Mouse (Mus musculus): ENCODE measurements at regions not wholly inside any gene's neighbourhood (a gene's known extent, or its start where the extent isn't known, plus 50 kb on each side); places are given as distances from the start of the nearest gene placed in this dataset.
"Not testable (repeated sequence)": the region's sequence is repeated elsewhere in the genome, so short reads cannot be mapped to it uniquely, and the experiment has no call there.

DNA sequence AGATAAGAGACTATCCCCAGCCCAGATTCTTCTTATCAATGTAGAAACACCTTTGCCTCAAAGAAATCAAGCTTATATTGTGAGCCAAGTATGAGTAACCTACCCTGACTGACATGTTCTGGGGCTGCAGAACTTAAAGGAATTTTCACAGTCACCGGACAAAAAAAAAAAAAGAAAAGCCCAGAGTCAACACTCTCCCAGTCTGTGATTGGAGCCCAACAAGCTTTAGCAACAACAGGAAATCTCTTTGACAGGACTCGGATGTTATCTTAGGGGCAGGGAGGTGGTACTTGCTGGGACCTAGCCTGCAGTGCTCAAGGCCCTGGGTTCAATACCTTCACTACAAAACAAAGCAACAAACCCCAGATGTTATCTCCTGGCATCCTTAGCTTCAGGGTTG lies 114.2 kb downstream of the Nectin1 start:
- no peak for DNase-seq (ENCODE audit: low read depth in 1 of 2, low spot score in 2 of 2)
- no peak overlapping the region for H3K4me3 ChIP-seq (ENCODE audit: extremely low read depth, insufficient read depth, insufficient read length)
- H3K27ac ChIP-seq (ENCODE audit: insufficient read depth, low read length), result no peak overlapping the region
- TF ChIP-seq POLR2A (IDR thresholded peaks at IDR 0.05; ENCODE audit: low read depth, low read length), result no peak
- no peak for TF ChIP-seq CTCF (IDR thresholded peaks at IDR 0.05; ENCODE audit: extremely low read depth, insufficient read depth, insufficient read length, insufficient replicate concordance)
- H3K36me3 ChIP-seq (ENCODE audit: control insufficient read depth, insufficient read depth, low read length), result no peaks in the 10 kb centered on the region
- H3K4me1 ChIP-seq (ENCODE audit: control insufficient read depth, insufficient read depth, insufficient read length), result no peaks in the 10 kb centered on the region
- WGBS, result 13% methylated on average over 2 of the region's 2 CpGs
- no peaks in the 10 kb centered on the region; the same call in 1 of the 2 replicates for H3K27me3 ChIP-seq (ENCODE audit: control insufficient read depth, insufficient read depth, low read length)

DNA sequence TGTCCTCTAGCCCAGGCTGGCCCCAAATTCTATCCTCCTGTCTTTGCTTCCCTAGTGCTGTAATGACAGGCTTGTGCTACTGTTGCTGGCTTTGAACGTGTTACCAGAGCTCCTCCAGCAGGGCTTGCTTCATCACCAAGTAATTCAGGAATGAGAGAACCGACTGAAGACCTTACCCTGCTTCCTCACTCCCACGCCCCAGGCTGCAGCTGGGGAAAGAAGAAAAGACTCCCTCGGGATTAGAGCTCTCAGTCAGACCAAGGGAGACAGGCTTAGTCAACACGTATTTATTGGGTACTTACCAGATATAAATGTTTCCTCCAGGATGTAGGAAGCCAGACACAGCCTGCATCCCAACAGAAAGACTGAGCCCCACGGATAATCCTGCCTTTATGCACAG lies 115.0 kb downstream of the Nectin1 start:
- Histone ChIP-seq H3K36me3 (ENCODE audit: control insufficient read depth, insufficient read depth, low read length) (no peaks in the 10 kb centered on the region), H3K27me3 (ENCODE audit: control insufficient read depth, insufficient read depth, low read length) (peaks cover 2% of the 10 kb centered on the region; the same call in 1 of the 2 replicates), H3K4me1 (ENCODE audit: control insufficient read depth, insufficient read depth, insufficient read length) (no peaks in the 10 kb centered on the region), H3K4me3 (ENCODE audit: extremely low read depth, insufficient read depth, insufficient read length) (no peak overlapping the region), H3K27ac (ENCODE audit: insufficient read depth, low read length) (no peak overlapping the region)
- no peak for DNase-seq (ENCODE audit: low read depth in 1 of 2, low spot score in 2 of 2)
- TF ChIP-seq CTCF (IDR thresholded peaks at IDR 0.05; ENCODE audit: extremely low read depth, insufficient read depth, insufficient read length, insufficient replicate concordance) (no peak), POLR2A (IDR thresholded peaks at IDR 0.05; ENCODE audit: low read depth, low read length) (no peak)
- 49% methylated on average over 6 of the region's 6 CpGs for WGBS

DNA sequence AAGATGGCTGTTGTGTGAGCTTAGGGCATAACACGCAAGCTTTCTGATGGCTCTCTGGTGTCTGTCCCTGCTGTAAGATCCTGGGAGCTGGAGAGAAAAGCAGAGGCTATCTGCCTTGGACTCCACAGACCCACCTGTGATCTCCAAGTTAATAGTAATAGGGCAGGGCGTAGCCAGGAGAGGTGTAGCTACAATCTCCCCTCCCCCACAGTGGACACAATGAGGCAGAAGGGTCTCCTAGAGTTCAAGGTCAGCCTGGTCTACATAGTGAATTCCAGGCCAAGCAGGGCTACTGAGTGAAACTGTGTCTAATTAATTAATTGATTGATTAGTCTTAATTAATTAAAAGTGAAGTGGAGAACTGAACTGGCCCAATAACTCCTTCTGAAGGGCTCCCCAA lies 116.5 kb downstream of the Nectin1 start:
- no peaks in the 10 kb centered on the region for H3K4me1 ChIP-seq (ENCODE audit: control insufficient read depth, insufficient read depth, insufficient read length)
- no peaks in the 10 kb centered on the region for H3K36me3 ChIP-seq (ENCODE audit: control insufficient read depth, insufficient read depth, low read length)
- WGBS, result 95% methylated on average over 2 of the region's 2 CpGs
- H3K27ac ChIP-seq (ENCODE audit: insufficient read depth, low read length), result no peak overlapping the region
- DNase-seq (ENCODE audit: low read depth in 1 of 2, low spot score in 2 of 2), result no peak
- peaks cover 4% of the 10 kb centered on the region; the same call in 1 of the 2 replicates for H3K27me3 ChIP-seq (ENCODE audit: control insufficient read depth, insufficient read depth, low read length)
- TF ChIP-seq POLR2A (IDR thresholded peaks at IDR 0.05; ENCODE audit: low read depth, low read length), result no peak
- no peak overlapping the region for H3K4me3 ChIP-seq (ENCODE audit: extremely low read depth, insufficient read depth, insufficient read length)

DNA sequence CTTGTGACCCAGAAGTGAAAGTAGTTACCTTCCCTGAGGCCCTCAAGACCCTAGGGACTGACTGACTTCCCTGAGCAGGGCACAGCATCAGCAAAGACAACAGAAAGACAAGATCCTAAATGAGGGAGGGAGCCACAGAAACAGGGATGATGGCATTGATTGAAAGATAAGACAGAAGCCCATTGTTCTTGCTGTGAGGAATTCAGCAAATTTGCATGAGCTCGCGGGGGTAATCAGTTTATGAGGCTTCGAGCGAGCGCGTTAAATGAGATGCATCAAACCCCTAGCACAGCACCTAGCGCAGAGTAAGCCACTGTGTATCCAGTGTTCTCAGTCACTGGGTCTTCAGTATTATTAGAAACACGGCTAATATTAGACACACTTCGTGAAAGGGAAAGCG lies 117.6 kb downstream of the Nectin1 start:
- peaks cover 4% of the 10 kb centered on the region; the same call in 1 of the 2 replicates for H3K27me3 ChIP-seq (ENCODE audit: control insufficient read depth, insufficient read depth, low read length)
- TF ChIP-seq POLR2A (IDR thresholded peaks at IDR 0.05; ENCODE audit: low read depth, low read length) (no peak), CTCF (IDR thresholded peaks at IDR 0.05; ENCODE audit: extremely low read depth, insufficient read depth, insufficient read length, insufficient replicate concordance) (no peak)
- 72% methylated on average over 10 of the region's 10 CpGs for WGBS
- no peaks in the 10 kb centered on the region for H3K4me1 ChIP-seq (ENCODE audit: control insufficient read depth, insufficient read depth, insufficient read length)
- no peak for DNase-seq (ENCODE audit: low read depth in 1 of 2, low spot score in 2 of 2)
- H3K27ac ChIP-seq (ENCODE audit: insufficient read depth, low read length), result no peak overlapping the region
- no peak overlapping the region for H3K4me3 ChIP-seq (ENCODE audit: extremely low read depth, insufficient read depth, insufficient read length)
- no peaks in the 10 kb centered on the region for H3K36me3 ChIP-seq (ENCODE audit: control insufficient read depth, insufficient read depth, low read length)

DNA sequence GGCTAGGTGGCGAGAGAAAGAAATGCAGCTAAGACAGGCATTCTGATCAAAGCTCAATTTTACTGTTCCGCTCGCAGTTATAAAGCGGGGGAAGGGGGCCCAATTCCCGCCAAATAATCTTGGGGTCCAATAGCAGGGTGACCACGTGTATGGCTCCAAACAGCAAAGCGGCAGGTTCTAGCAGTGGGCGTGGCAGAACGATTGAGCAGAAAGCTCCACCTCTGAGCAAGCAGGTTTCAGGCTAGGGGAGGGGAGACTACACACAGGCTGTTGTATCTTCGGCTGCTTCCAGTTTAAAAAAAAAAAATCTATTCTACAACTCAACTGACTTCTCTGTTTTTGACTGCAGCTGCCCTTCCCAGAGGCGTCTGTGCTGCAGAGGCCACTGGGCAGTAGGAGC lies 118.2 kb downstream of the Nectin1 start:
- H3K4me3 ChIP-seq (ENCODE audit: extremely low read depth, insufficient read depth, insufficient read length); DNase-seq (ENCODE audit: low read depth in 1 of 2, low spot score in 2 of 2); H3K27me3 ChIP-seq (ENCODE audit: control insufficient read depth, insufficient read depth, low read length); H3K36me3 ChIP-seq (ENCODE audit: control insufficient read depth, insufficient read depth, low read length); H3K27ac ChIP-seq (ENCODE audit: insufficient read depth, low read length); H3K4me1 ChIP-seq (ENCODE audit: control insufficient read depth, insufficient read depth, insufficient read length): not testable (repeated sequence)
- 33% methylated on average over 11 of the region's 11 CpGs for WGBS

DNA sequence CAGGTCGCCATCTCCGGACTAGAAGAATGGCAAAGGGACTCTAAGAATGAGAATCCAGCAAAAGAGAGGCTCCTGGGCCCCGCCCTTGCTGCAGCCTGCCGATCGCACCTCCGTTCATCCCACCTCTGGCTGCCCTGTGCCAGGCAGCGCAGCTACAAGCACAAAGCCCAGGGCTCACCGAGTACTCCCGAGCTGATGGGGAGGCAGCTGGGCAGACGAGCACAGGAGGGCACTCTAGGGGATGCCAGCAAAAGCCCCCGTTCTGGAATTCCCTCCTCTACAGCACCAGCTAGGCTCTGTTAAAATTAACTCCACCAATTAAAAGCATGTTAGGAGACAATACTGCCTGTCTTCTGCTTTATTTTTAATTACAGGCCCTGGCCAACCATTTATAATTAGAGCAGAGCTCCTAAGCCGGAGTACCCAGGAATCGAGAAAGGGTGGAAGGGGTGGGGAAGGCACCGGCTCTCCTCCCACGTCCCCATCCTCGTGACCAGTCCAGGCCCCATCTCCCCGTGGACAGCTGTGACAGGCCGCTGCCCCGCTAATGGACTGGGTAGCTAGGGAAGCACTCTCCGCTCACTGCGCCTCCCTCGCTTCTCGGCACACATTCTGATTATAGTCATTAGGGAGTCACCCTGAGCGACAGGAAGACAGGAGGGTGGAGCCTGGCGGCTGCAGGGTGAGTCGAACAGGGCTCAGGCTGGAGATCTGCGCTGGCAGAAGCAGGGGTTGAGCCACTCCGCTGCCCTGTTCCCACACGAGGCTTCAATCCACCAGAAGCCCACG lies 120.0 kb downstream of the Nectin1 start:
- WGBS, result 7% methylated on average over 30 of the region's 30 CpGs
- H3K27me3 ChIP-seq (ENCODE audit: control insufficient read depth, insufficient read depth, low read length), result peaks cover 4% of the 10 kb centered on the region; the same call in 1 of the 2 replicates
- H3K36me3 ChIP-seq (ENCODE audit: control insufficient read depth, insufficient read depth, low read length), result no peaks in the 10 kb centered on the region
- H3K27ac ChIP-seq (ENCODE audit: insufficient read depth, low read length), result no peak overlapping the region
- no peak overlapping the region for H3K4me3 ChIP-seq (ENCODE audit: extremely low read depth, insufficient read depth, insufficient read length)
- no peaks in the 10 kb centered on the region for H3K4me1 ChIP-seq (ENCODE audit: control insufficient read depth, insufficient read depth, insufficient read length)
- no peak for TF ChIP-seq CTCF (IDR thresholded peaks at IDR 0.05; ENCODE audit: extremely low read depth, insufficient read depth, insufficient read length, insufficient replicate concordance)
- no peak for TF ChIP-seq POLR2A (IDR thresholded peaks at IDR 0.05; ENCODE audit: low read depth, low read length)
- DNase-seq (ENCODE audit: low read depth in 1 of 2, low spot score in 2 of 2), result no peak

DNA sequence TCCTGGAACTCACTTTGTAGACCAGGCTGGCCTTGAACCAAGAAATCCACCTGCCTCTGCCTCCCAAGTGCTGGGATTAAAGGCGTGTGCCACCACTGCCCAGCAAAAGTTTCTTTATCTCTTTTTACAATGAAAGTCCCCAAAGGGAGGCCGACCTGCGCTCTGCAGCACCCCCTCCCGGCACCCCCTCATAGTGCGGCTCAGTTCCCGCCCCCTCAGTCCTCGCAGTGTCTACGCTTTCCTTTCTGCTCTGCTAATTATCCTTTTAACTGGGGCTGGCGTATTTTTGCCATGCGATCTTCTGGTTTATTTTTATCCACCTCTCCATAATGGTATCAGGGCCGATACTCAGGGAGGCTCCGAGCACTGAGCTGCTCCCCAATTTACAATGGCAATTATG lies 123.0 kb downstream of the Nectin1 start:
- WGBS, result 82% methylated on average over 12 of the region's 12 CpGs

More for the DNA sequence above, 123.0 kb downstream of the Nectin1 start:
- H3K4me1 ChIP-seq (ENCODE audit: control insufficient read depth, insufficient read depth, insufficient read length), result no peaks in the 10 kb centered on the region
- H3K36me3 ChIP-seq (ENCODE audit: control insufficient read depth, insufficient read depth, low read length), result no peaks in the 10 kb centered on the region
- H3K27me3 ChIP-seq (ENCODE audit: control insufficient read depth, insufficient read depth, low read length), result peaks cover 4% of the 10 kb centered on the region; the same call in 1 of the 2 replicates
- H3K27ac ChIP-seq (ENCODE audit: insufficient read depth, low read length), result no peak overlapping the region
- H3K4me3 ChIP-seq (ENCODE audit: extremely low read depth, insufficient read depth, insufficient read length), result no peak overlapping the region
- TF ChIP-seq CTCF (IDR thresholded peaks at IDR 0.05; ENCODE audit: extremely low read depth, insufficient read depth, insufficient read length, insufficient replicate concordance) (no peak), POLR2A (IDR thresholded peaks at IDR 0.05; ENCODE audit: low read depth, low read length) (no peak)
- no peak for DNase-seq (ENCODE audit: low read depth in 1 of 2, low spot score in 2 of 2)

Data from spleen, adult 2 months (tissue).